Comparison of ENCODE assay signal across 7 mouse cellular contexts in genomic region chr12:29096033-29096913, GRCm38 (mm10).
A peak's percentile ranks its signal among the peaks of the same experiment; 100 is the strongest.
DNase-seq lines count a peak whose midpoint lies in the region; ATAC-seq lines count a peak whose summit lies in the region.

No protein-coding gene starts in this region.

- peaks cover 16% of the 10 kb centered on the region for H3K4me1 ChIP-seq in embryonic facial prominence, embryonic 14.5 days (ENCODE audit: control insufficient read depth, insufficient read depth, low read length)
- H3K4me1 ChIP-seq in intestine, embryonic 16.5 days (ENCODE audit: control insufficient read depth, insufficient read depth, low read length) = peaks cover 10% of the 10 kb centered on the region; the same call in 1 of the 2 replicates

- peak; percentile 79; the same call in 1 of the 2 replicates for ATAC-seq in embryonic facial prominence, embryonic 14.5 days (ENCODE audit: low read depth)
- ATAC-seq in intestine, embryonic 16.5 days = peak; percentile 69; the same call in 1 of the 2 replicates

- no peaks in the 10 kb centered on the region for H3K9me3 ChIP-seq in embryonic facial prominence, embryonic 14.5 days (ENCODE audit: control insufficient read depth, low read length)
- no peaks in the 10 kb centered on the region for H3K9me3 ChIP-seq in intestine, embryonic 16.5 days (ENCODE audit: control insufficient read depth, low read length)

- no peaks in the 10 kb centered on the region for H3K36me3 ChIP-seq in embryonic facial prominence, embryonic 14.5 days (ENCODE audit: control insufficient read depth, insufficient read depth, low read length)
- H3K36me3 ChIP-seq in intestine, embryonic 16.5 days (ENCODE audit: control insufficient read depth, insufficient read depth, low read length) = no peaks in the 10 kb centered on the region

- no peak overlapping the region for H3K9ac ChIP-seq in embryonic facial prominence, embryonic 14.5 days (ENCODE audit: low read depth, low read length)
- H3K9ac ChIP-seq in intestine, embryonic 16.5 days (ENCODE audit: low read depth, low read length) = no peak overlapping the region

- H3K4me2 ChIP-seq in embryonic facial prominence, embryonic 14.5 days (ENCODE audit: low read depth, low read length) = peak overlapping the region; percentile 34
- H3K4me2 ChIP-seq in intestine, embryonic 16.5 days (ENCODE audit: low read depth, low read length) = no peak overlapping the region

- no peaks in the 10 kb centered on the region for H3K27me3 ChIP-seq in embryonic facial prominence, embryonic 14.5 days (replicated peaks; ENCODE audit: control insufficient read depth, insufficient read depth, low read length)
- H3K27me3 ChIP-seq in intestine, embryonic 16.5 days (replicated peaks; ENCODE audit: control insufficient read depth, insufficient read depth, low read length) = no peaks in the 10 kb centered on the region

- H3K27ac ChIP-seq in embryonic facial prominence, embryonic 14.5 days (replicated peaks; ENCODE audit: low read depth, low read length) = no peak overlapping the region; the same call in 1 of the 2 replicates
- no peak overlapping the region for H3K27ac ChIP-seq in intestine, embryonic 16.5 days (ENCODE audit: low read length)

- H3K4me3 ChIP-seq in embryonic facial prominence, embryonic 14.5 days (ENCODE audit: low read depth, low read length) = no peak overlapping the region
- no peak overlapping the region for H3K4me3 ChIP-seq in intestine, embryonic 16.5 days (ENCODE audit: low read length)

- WGBS in embryonic facial prominence, embryonic 14.5 days = 8% methylated on average over 16 of the region's 16 CpGs
- 6% methylated on average over 16 of the region's 16 CpGs for WGBS in intestine, embryonic 16.5 days

- peak; percentile 7 for DNase-seq in lung, postnatal 14 days
- DNase-seq in lung, postnatal 36 days = no peak
- DNase-seq in embryonic facial prominence, embryonic 14.5 days (ENCODE audit: low spot score) = peak; percentile 79
- peak; percentile 56 to 67 for DNase-seq in left cerebral cortex, postnatal 14 days (ENCODE audit: low spot score in 2 of 2)
- peak; percentile 38 for DNase-seq in ovary, postnatal 36 days (ENCODE audit: low spot score)
- DNase-seq in spleen, postnatal 14 days (ENCODE audit: low spot score in 2 of 2) = no peak

- intact Hi-C loops in left cerebral cortex, postnatal 14 days (cut with DNase I) = no loop called here

Comparison
In these comparisons a context has a peak if more than half of its experiments do, and no peak if none do; other contexts are left out.
1. DNase-seq: peak in lung, postnatal 14 days (single experiment), embryonic facial prominence, embryonic 14.5 days (single experiment), left cerebral cortex, postnatal 14 days (2 of 2) and ovary, postnatal 36 days (single experiment); none in lung, postnatal 36 days (single experiment) and spleen, postnatal 14 days (0 of 2).